Mouse (Mus musculus) megakaryocyte, embryonic 14.5 days (primary cell): Measurements from ENCODE around the gene Usp42.

Experiments
- FLI1 ChIP-seq: IDR thresholded peaks from 2 replicates; pipeline ENCODE4 v1.6.1; 2012; ENCODE audit warnings: low read length, inconsistent platforms, mixed read lengths
- GATA1 ChIP-seq: IDR thresholded peaks from 3 replicates; pipeline ENCODE4 v1.6.1; 2012; ENCODE audit warnings: mixed read lengths, low read length, inconsistent platforms, borderline replicate concordance

DNA sequence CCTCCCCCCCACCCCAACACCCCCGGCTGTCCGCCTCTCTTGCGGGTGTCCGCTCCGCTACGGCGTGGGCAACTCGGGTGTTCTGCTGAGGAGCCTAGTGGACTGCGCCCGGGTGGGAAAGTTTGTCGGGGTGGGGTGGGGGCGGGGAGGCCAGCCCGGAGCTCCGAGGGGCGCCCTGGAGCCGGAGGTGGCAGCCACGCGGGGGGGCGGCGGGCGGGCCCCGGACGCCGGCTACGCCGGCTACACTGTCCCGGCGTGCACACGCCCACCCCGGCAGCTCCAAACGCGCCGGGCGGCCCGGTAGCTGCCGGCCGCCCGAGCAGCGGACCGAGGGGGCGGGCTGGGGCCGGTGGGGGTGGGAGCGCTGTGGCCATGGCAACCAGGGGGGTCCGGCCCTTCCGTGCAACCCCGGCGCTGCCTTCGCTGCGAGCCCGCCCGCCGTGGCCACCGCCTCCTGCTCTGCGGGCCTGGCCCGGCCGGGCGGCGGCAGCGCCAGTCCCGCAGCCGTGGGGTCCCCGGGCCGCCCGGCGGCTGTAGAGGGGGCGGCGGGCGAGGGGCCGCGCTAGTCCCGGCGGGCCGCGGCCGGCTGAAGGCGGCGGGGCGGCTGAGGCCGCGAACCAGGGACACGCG, 482 bp downstream of the Usp42 start:
- TF ChIP-seq GATA1 (no peak), FLI1 (no peak)
